Mouse (Mus musculus) hindlimb bud, embryonic 11.5 days (tissue): ENCODE data around the gene Atp13a3.
"Not testable (repeated sequence)": the region's sequence is repeated elsewhere in the genome, so short reads cannot be mapped to it uniquely, and the experiment has no call there.

Source experiments
- DNase-seq: peaks from one replicate; pipeline ENCODE4 v3.0.0-alpha.2; 2012; ENCODE audit warnings: low read depth, low spot score; ENCODE audit errors: extremely low spot score

Atp13a3 gene

DNA sequence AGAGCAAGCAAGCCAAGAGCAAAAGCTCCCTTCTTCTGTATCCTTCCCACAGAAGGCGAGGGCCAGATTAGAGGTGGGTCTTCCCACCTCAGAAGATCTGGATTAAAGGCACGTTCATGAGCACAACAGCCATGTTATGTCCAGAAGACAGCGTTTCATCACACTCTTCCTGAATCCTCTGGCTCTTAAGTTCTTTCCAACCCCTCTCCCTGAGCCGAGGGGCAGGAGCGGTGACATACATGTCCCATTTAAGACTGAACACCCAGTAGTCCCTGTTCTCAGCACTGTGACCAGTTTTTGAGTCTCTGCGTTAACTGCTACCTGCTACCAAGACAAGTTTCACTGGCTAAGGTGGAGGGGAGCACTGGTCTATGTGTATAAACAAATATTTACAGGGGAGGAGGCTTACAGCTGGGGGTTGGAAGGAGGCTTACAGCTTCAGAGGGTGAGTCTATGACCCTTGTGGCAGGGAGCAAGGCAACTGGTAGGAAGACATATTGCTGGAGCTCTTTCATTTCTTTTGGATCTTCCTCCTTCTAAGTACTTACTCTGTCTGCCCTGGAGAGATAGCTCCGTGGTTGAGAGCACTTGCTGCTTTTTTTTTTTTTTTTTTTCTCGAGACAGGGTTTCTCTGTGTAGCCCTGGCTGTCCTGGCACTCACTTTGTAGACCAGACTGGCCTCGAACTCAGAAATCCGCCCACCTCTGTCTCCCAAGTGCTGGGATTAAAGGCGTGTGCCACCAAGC is at the start of gene Atp13a3:
TSS of gene Atp13a3 (minus strand) at position 51 of the 746 bp plus-strand sequence.
- no peak for DNase-seq

- no peak for DNase-seq
Observed at GRCm38 (mm10) chr16:30453213-30453975, 47.6 kb upstream of the Atp13a3 start.

- DNase-seq: not testable (repeated sequence)
Observed at GRCm38 (mm10) chr16:30451174-30451573, 45.4 kb upstream of the Atp13a3 start.

DNA sequence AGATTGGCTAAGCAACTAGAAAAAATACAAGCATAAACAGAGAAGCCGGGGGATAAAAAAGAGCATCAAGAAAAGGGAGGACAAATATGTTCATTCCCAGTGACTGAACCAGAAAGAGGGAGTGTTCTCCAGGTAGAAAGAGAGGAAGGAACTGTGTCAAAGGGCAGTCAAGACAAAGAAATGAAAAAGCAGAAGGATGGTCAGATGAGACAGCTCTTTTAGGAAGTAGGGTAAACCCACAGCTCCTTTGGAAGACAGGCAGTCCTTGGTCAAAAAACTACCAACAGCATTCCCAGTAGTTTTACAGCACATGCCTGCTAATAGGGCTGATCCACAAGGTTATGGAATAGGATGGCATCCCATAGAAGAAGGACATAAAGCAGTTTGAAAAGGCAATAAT is 43.2 kb upstream of the Atp13a3 start:
- DNase-seq: no peak

DNA sequence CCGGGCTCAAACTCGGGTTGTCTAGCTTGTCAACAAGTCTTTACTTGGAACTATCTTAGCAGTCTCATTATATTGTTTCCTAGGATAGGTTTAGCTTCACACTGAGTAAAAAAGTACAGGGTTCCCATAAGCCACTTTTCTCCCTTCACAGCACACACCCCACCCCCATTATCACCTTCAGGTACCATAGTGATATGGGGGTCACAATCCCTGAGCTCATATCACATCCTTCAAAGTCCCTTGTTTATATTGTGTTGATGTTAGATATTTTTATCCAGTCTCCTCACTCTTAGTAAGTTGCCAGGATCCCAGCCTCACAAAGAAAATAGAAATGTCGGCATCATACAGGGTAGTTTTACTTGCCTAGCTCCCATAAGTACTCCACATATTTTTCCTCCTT is 42.4 kb upstream of the Atp13a3 start:
- no peak for DNase-seq

DNA sequence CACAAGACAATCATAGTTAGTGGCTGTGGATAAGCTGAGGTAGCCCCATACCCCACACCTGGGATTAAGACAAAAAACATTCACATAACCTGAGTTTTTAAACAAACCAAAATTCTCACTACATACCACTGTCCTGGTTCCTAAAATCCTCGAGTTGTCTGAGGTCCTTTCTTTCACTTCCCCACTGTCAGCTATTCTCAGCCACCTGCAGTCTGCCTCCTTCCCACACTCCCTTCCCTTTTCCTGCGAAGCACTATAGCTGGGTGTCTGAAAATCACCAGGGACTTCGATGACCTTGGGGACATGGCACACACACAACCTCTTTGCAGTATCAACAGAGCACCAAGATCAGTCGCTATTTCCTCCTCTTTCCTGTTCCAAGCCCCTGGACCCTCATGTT is 41.9 kb upstream of the Atp13a3 start:
- no peak for DNase-seq

DNA sequence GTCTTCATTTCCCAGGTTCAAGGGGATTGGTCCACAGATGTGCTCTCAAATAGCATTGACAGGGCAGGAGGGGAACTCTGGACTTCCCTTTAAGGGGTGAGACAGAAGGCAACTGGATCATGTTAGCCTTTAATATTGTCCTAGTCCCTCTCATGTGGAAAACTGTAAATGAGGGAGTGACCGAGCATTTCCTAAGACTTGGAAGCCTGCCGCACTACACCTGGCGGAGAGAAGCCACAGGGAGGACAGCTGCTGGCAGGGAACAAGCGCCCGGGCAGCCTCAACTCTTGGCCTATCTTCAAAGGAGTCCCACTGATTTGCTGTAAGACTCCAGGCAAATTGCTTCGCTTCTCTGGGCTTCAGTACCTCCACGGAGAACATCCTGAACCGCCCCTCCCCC is 37.6 kb upstream of the Atp13a3 start:
- no peak for DNase-seq

GRCm38 (mm10) chr16:30442451-30442850 is 36.7 kb upstream of the Atp13a3 start:
- no peak for DNase-seq

DNA sequence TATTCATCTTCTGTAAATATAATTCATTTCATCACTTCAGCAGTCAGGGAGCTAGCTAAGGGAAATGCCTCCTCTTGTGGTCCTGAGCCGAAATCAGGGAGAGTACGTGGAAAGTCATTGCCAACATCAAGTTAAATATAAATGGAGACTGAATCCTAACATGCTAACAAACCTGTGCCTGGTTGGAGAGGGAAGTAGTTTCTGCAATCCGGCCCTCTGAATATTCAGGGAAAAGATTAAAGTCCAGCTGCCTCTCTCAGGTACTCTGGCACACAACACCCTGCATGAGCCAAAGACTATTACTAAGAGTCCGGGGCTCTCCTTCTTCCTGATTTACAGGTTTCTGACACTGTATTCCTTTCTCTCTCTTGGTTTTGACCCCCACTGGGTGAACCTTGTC is 35.6 kb upstream of the Atp13a3 start:
- no peak for DNase-seq

- no peak for DNase-seq
Observed at GRCm38 (mm10) chr16:30439841-30440240, 34.1 kb upstream of the Atp13a3 start.

DNA sequence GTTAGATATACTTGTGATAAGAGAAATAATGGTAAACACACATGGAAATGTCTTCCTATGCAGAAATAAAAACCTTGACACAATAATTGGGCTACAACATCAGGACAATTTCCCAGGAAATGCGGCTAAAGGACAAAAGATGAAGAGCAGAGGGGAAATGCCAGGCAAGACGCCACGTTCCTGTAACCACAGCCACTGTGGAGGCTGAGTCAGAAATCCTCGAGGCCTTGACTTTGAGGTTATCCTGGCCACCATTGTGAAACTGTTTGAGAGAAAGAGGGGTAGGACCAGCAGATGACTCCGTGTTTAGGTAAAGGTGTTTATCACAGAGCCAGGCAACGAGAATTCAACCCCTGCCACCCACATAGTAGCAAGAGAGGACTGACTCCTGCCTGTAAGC is 33.6 kb upstream of the Atp13a3 start:
- DNase-seq: no peak

DNA sequence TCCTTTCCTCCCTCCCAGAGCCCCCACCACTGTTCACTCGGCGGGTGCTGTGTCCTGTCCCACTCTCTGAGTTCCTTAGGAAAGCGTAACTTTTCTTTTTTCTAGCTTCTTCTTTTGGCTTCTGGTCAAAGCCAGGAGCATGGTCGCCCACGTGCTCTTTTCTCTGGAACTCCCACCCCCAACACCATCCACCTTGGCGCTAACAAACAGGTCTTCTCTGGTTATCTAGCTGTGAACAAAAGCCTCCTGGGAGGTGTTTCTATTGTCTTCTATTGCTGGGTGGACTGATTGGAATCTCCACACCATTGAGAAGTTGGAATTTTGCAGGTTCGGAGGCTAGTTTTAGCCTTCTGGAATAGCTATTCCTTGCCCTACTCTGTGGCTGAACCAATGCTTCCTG is 30.5 kb upstream of the Atp13a3 start:
- DNase-seq: no peak

DNA sequence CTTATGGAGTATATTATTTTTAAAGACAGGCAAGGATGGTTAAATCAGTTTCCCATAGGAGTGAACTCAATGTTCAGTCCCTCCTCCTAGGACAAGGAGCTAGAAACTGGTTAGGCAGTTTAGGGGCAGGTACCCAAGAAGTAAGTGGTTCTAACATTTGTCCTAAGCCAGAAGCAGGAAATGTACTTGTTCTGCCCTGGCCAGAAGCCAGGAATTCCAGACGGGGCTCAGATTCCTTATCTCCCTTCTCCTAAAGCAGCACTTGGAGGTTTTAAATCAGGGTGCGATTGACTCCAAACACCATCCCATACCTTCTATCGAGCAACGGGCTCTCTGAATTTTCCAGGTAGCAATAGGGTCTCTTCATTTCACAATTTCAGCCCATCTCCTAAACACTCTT is 29.6 kb upstream of the Atp13a3 start:
- DNase-seq: no peak

GRCm38 (mm10) chr16:30433148-30433547 is 27.4 kb upstream of the Atp13a3 start:
- no peak for DNase-seq

DNA sequence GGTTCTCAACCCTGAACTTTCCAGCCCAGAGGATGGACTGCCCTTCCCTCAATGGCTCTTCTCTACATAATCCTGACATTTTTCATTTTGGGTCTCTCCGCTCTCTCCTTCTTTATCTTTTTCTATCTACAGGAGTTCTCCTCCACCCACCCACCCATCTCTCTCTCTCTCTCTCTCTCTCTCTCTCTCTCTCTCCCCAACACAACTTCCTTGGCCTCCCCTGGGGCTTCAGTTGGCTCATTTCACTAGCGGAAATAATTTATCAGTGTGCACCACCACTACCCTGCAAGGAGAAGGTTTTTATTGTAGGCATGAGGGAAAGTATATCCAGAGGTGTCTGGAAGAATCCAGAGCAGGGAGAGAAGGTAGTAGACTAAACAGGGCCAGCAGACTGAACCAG is 26.3 kb upstream of the Atp13a3 start:
- DNase-seq: no peak

- no peak for DNase-seq
Observed at GRCm38 (mm10) chr16:30430512-30431088, 24.8 kb upstream of the Atp13a3 start.

- DNase-seq: no peak
Observed at GRCm38 (mm10) chr16:30428753-30429260, 23.0 kb upstream of the Atp13a3 start.

- DNase-seq: no peak
Observed at GRCm38 (mm10) chr16:30427466-30427865, 21.7 kb upstream of the Atp13a3 start.

DNA sequence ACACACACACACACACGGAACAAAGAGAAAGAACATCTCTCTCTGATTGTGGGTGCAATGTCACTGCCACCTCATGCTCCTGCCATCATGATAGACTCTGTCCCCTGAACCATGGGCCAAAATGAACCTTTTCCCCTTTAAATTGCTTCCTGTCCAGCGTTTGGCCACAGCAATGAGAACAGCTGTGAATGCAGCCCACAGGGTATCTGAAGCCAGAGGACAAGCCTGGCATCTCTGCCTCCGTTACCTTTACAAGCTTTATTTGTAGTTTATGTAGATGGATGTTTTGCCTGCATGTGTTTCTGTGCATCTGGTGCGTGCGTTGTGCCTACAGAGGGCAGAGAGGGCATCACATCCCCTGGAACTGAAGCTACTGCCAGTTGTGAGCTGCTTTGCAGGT is 21.2 kb upstream of the Atp13a3 start:
- no peak for DNase-seq

DNA sequence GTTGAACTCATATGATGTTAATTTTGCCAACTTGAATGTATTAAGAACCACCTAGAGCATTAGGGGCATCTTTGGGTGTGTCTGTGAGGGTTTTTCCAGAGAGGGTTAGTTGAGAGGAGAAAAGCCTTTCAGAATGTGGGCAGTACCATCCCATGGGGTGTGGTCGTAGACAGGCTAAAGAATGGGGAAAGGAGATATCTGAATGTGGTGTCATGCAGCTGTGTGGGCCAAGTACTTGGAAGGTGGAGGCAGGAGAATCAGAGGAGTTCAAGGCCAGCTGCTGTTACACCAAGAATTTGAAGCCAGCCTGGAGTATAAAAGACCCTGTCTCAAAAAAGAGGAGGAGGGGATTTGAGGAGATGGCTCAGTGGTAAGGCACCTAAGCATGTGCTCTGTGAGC is 20.2 kb upstream of the Atp13a3 start:
- DNase-seq: no peak

DNA sequence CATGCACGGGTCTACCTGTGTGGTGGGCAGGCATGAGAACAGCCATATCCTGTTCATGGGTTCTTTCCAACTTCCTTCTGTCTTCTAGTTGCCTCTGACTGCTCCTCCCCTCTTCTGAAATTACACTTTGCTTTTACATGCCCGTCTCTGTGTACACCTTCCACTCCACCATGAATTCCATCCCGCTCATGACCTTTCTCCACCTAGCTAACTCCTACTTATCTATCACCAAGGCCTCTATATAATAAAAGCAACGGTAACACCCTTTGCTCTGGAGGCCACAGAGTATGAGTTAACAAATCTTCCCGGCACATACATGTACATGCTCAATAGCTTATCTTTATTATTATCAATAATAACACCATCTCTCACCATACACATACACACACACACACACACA is 18.3 kb upstream of the Atp13a3 start:
- no peak for DNase-seq

- no peak for DNase-seq
Observed at GRCm38 (mm10) chr16:30416707-30417106, 10.9 kb upstream of the Atp13a3 start.
